Mouse (Mus musculus): Measurements from ENCODE around the gene Usp9x. TPM values are rescaled to one million over a fixed set of nuclear protein-coding genes. Genes with fewer than 3 reads are reported as not detected.

Usp9x gene
- total and polyA plus RNA-seq, 3 experiments = 89.3 to 328 (median 118) TPM

GRCm38 (mm10) chrX:13071776-13072460 is 620 bp downstream of the Usp9x start:
- peaks cover 15 to 19% of the 10 kb centered on the region in 2 experiments for H3K36me3 ChIP-seq (ENCODE audit: control insufficient read depth in 1 of 2, insufficient read depth in 2 of 2, low read length in 2 of 2)
- peak overlapping the region; percentile 98 for H3K9ac ChIP-seq (ENCODE audit: control insufficient read depth, low read depth, low read length, poor library complexity, severe bottlenecking)
- no peaks in the 10 kb centered on the region for H3K27me3 ChIP-seq (ENCODE audit: control insufficient read depth in 1 of 2, insufficient read depth in 2 of 2, low read length in 2 of 2)
- H3K27ac ChIP-seq (ENCODE audit: control insufficient read depth, low read depth, low read length) = peak overlapping the region; percentile 94
- TF ChIP-seq POLR2A (IDR thresholded peaks at IDR 0.05; ENCODE audit: control insufficient read depth in 1 of 2, insufficient read depth in 1 of 2, low read depth in 1 of 2, low read length in 2 of 2, poor library complexity in 1 of 2) = peak; percentile 37 to 48; a peak in 1 of 4 replicates
- no peak for TF ChIP-seq RAD21 (IDR thresholded peaks at IDR 0.05; ENCODE audit: low read depth, low read length)
- TF ChIP-seq SIN3A (IDR thresholded peaks at IDR 0.05; ENCODE audit: low read length) = 0 out of 2 replicates have a peak, but pooled peaks have one; percentile 18
- peak; percentile 24; the same call in 1 of the 2 replicates for TF ChIP-seq UBTF (IDR thresholded peaks at IDR 0.05; ENCODE audit: borderline replicate concordance, insufficient read depth, low read depth, low read length)
- TF ChIP-seq NELFE (IDR thresholded peaks at IDR 0.05; ENCODE audit: low read depth, low read length) = peak; percentile 46
- TF ChIP-seq CHD2 (IDR thresholded peaks at IDR 0.05; ENCODE audit: low read length) = no peak
- TF ChIP-seq ELF1 (IDR thresholded peaks at IDR 0.05; ENCODE audit: low read depth, low read length) = no peak
- peak; percentile 43; the same call in 1 of the 2 replicates for TF ChIP-seq TCF12 (IDR thresholded peaks at IDR 0.05; ENCODE audit: low read depth, low read length)
- peak; percentile 24; the same call in 1 of the 2 replicates for TF ChIP-seq TBP (IDR thresholded peaks at IDR 0.05; ENCODE audit: low read depth, low read length)
- no peak for TF ChIP-seq USF1 (IDR thresholded peaks at IDR 0.05; ENCODE audit: low read depth, low read length)
- H3K4me3 ChIP-seq (ENCODE audit: control insufficient read depth in 1 of 2, insufficient read depth in 1 of 2, low read depth in 2 of 2, low read length in 2 of 2) = peak overlapping the region; percentile 92 to 93
- peaks cover 6 to 19% of the 10 kb centered on the region in 2 experiments for H3K4me1 ChIP-seq (ENCODE audit: control insufficient read depth in 1 of 2, insufficient read depth in 2 of 2, low read length in 2 of 2)
- DNase-seq (ENCODE audit: low read depth, low spot score) = peak; percentile 89
- H3K79me2 ChIP-seq (ENCODE audit: control insufficient read depth, insufficient read depth, low read length, poor library complexity) = peaks cover 34% of the 10 kb centered on the region
- no peaks in the 10 kb centered on the region for H3K9me3 ChIP-seq (replicated peaks; ENCODE audit: insufficient read depth, low read length)

GRCm38 (mm10) chrX:13072461-13072982 is 1.2 kb downstream of the Usp9x start:
- peak overlapping the region; percentile 98 for H3K9ac ChIP-seq (ENCODE audit: control insufficient read depth, low read depth, low read length, poor library complexity, severe bottlenecking)
- H3K79me2 ChIP-seq (ENCODE audit: control insufficient read depth, insufficient read depth, low read length, poor library complexity) = peaks cover 37% of the 10 kb centered on the region
- peak overlapping the region; percentile 94 for H3K27ac ChIP-seq (ENCODE audit: control insufficient read depth, low read depth, low read length)
- peak; percentile 79 for DNase-seq (ENCODE audit: low read depth, low spot score)
- H3K9me3 ChIP-seq (replicated peaks; ENCODE audit: insufficient read depth, low read length) = no peaks in the 10 kb centered on the region
- H3K4me3 ChIP-seq (ENCODE audit: control insufficient read depth in 1 of 2, insufficient read depth in 1 of 2, low read depth in 2 of 2, low read length in 2 of 2) = peak overlapping the region; percentile 92 to 93
- TF ChIP-seq UBTF (IDR thresholded peaks at IDR 0.05; ENCODE audit: borderline replicate concordance, insufficient read depth, low read depth, low read length) (peak; percentile 42; the same call in 1 of the 2 replicates), ZKSCAN1 (IDR thresholded peaks at IDR 0.05; ENCODE audit: low read depth, low read length) (no peak), GABPA (IDR thresholded peaks at IDR 0.05; ENCODE audit: low read depth, low read length) (no peak), MEF2A (IDR thresholded peaks at IDR 0.05; ENCODE audit: extremely low read depth, insufficient replicate concordance, low read depth, low read length, poor library complexity, severe bottlenecking) (no peak), POLR2A (IDR thresholded peaks at IDR 0.05; ENCODE audit: control insufficient read depth in 1 of 2, insufficient read depth in 1 of 2, low read depth in 1 of 2, low read length in 2 of 2, poor library complexity in 1 of 2) (peak; percentile 16 to 61; a peak in 3 of 4 replicates), MXI1 (IDR thresholded peaks at IDR 0.05; ENCODE audit: low read depth, low read length) (peak; percentile 12; the same call in 1 of the 2 replicates), HCFC1 (IDR thresholded peaks at IDR 0.05; ENCODE audit: low read depth, low read length) (peak; percentile 54), ETS1 (IDR thresholded peaks at IDR 0.05; ENCODE audit: low read depth, low read length) (no peak), MAZ (IDR thresholded peaks at IDR 0.05; ENCODE audit: low read depth, low read length) (no peak)
- H3K36me3 ChIP-seq (ENCODE audit: control insufficient read depth in 1 of 2, insufficient read depth in 2 of 2, low read length in 2 of 2) = peaks cover 17 to 22% of the 10 kb centered on the region in 2 experiments
- H3K4me1 ChIP-seq (ENCODE audit: control insufficient read depth in 1 of 2, insufficient read depth in 2 of 2, low read length in 2 of 2) = peaks cover 6 to 19% of the 10 kb centered on the region in 2 experiments
- H3K27me3 ChIP-seq (ENCODE audit: control insufficient read depth in 1 of 2, insufficient read depth in 2 of 2, low read length in 2 of 2) = no peaks in the 10 kb centered on the region
